Mouse (Mus musculus) mouse trophoblast stem cell (cell line): ENCODE measurements around the gene Pitpnb.

Experiments
- in situ Hi-C, 2 experiments: fragments of 300-500 bp; cut with MseI, MboI; formaldehyde crosslinking; loops; 2 replicates in 1 of 2; 3 replicates in 1 of 2; pipeline ENCODE4 v1.15.1; 2025

The Pitpnb gene

GRCm38 (mm10) chr5:111420011-111420691 lies 89.6 kb downstream of the Pitpnb start:
- in situ Hi-C loops: loop anchor here (5.0 to 25.0 kb wide), 2 partner anchors 262 to 742 kb away; no protein-coding TSS in a partner anchor

DNA sequence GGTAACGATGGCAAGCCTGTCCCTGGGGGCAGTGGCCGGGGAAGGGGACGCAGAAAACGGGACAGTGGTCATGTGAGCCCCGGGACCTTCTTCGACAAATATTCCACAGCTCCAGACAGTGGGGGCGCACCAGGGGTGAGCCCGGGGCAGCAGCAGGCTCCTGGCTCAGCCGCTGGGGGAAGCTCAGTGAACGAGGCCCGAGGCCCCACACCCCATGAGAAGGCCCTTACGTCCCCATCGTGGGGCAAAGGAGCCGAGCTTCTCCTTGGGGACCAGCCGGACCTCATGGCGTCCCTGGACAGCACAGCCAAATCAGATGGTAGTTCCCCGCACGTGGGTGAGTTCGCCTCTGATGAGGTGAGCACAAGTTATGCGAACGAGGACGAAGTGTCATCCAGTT lies 90.3 kb downstream of the Pitpnb start:
- in situ Hi-C loops: loop anchor here (5.0 to 25.0 kb wide), 2 partner anchors 261 to 741 kb away; no protein-coding TSS in a partner anchor

DNA sequence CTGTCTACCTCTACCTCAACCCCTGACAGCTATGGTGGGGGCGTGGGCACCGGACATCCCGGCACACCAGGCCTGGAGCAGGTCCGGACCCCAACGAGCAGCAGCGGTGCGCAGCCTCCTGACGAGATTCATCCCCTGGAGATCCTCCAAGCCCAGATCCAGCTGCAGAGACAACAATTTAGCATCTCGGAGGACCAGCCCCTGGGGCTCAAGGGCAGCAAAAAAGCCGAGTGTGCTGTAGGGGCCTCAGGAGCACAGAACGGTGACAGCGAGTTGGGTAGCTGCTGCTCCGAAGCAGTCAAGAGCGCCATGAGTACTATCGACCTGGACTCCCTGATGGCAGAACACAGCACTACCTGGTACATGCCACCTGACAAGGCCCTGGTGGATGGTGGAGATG lies 90.9 kb downstream of the Pitpnb start:
- in situ Hi-C loops: loop anchor here (5.0 to 25.0 kb wide), 2 partner anchors 261 to 741 kb away; no protein-coding TSS in a partner anchor

GRCm38 (mm10) chr5:111422058-111422800 lies 91.7 kb downstream of the Pitpnb start:
- in situ Hi-C loops: loop anchor here (5.0 to 25.0 kb wide), 2 partner anchors 260 to 740 kb away; no protein-coding TSS in a partner anchor

- in situ Hi-C loops: loop anchor here (5.0 to 25.0 kb wide), 2 partner anchors 259 to 739 kb away; no protein-coding TSS in a partner anchor
Measured at GRCm38 (mm10) chr5:111423011-111423410, 92.4 kb downstream of the Pitpnb start.

DNA sequence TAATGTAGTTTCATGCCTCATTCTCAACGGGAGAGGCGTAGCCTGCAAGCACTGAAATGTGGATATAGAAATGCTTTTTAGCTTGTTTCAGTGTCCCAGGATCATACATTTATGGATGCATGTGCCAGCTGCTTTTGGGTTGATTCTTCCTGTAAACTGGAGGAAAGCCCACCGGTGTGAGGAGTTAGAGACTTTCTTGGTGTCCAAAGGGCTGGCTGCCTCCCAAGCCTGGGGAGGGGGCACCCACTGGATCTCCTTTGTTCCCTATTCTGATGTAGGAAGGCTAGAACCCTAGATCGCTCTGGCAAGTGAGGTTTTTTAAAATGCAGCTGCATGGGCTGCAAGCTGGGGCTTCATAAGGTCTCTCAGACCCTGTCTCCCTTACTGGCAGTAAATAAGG lies 93.1 kb downstream of the Pitpnb start:
- in situ Hi-C loops: loop anchor here (5.0 to 25.0 kb wide), 2 partner anchors 259 to 739 kb away; no protein-coding TSS in a partner anchor

DNA sequence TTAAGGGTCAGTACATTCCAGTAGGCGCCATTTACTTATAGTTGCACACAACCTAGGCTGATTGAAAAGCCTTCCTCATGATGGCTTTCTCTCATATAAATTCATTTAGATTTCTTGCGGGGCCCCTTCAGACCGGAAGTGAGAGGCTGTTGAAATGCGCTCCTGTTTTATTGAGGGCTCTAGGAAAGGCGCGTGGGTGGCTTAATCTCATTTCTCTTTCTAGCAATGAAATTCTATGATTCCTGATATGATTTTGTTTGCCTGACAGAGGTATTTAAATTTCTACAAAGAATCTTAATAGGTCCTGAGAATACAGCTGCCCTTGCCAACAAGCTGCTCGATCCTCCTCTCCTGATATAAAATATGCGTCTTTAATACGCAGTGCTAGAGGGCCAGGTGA lies 95.2 kb downstream of the Pitpnb start:
- in situ Hi-C loops: no loop called here

DNA sequence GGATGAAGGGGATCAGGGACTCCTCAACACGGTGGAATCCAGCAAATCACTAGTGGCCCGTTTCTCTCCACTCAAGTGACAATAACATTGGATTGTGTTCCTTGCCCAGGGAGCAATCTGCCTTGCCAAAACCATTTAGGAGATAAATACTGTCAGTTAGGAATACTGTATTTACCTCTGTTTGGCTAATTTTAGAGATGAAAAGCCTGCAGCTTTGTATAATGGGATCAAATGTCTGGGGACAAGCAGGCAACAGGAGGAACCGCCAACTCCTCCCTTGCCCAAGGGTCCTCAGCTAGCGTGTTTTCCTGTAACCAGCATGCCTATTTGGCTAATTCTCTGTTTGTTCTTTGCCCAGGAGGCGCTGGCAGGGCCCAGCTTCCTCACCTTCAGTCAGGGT lies 95.7 kb downstream of the Pitpnb start:
- in situ Hi-C loops: no loop called here

DNA sequence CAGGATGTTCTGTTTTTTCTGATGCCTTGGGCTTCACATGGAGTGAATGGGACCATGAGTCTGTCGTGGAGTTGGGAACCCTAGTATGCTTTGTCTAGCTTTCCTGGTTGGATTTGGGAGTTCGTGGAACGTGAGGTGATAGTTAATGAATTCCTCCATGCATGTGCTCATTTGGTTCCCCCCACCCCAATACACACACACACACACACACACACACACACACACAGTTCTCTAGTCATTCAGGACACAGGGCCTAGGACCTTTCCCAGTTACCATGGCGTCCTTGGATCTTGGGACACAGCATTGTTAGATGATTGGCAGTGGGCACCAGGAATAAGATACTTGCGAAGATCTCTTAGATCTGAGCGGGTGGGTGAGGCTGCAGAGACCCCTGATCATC lies 98.3 kb downstream of the Pitpnb start:
- in situ Hi-C loops: no loop called here

DNA sequence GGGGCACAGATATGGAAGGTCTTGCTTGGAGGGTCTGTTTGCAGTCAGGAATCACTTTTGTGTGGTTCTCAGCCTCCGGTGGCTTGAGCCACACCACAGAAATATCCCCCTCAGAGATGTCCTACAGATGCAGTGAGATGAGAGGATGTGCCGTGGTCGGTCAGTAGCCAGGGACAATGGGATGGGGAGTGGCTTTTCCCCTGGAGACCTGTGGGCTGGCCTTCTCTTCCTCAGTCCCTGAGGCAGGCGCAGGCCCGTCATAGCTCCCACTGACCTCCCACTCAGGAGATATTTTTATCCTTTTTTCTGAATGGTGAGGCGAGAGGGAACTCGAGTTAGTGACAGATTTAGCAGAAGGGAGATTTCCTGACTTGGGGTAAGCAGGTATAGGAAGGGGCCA lies 99.2 kb downstream of the Pitpnb start:
- in situ Hi-C loops: no loop called here

DNA sequence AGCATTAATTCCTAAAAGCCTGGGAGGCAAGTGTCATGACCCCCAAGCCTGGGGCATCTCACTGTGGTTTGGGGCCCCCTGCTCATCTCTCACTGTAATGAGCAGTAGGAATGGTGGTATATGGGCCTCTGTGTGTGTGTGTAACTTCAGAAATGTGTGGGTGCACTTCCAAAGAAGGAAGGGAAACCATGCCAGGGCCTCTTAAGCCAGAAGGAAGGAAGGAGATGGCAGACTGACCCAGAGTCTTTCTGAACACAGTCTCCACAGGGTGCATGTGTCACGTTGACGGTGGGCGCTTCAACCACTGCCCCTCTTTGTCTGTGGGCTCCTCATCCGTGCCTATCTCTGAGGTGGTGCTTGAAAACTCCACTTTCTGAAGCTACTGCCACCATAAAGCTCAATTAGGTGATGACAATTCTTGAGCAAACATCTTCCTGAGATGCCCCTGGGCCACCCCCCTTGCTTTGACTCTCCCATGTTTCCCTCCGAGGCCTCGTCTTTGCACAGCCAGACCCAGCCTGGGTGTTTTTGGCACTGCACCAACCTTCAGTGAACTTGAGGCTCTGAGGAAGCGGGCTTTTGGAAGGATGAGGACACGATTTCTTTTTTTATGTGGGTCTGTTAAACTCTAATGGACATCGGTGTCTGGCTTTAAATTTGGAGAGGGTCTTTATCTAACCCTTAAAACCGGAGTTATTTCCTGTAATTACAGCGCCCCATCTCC lies 100.6 kb downstream of the Pitpnb start:
- in situ Hi-C loops: no loop called here

GRCm38 (mm10) chr5:111432842-111433241 lies 102.3 kb downstream of the Pitpnb start:
- in situ Hi-C loops: no loop called here

DNA sequence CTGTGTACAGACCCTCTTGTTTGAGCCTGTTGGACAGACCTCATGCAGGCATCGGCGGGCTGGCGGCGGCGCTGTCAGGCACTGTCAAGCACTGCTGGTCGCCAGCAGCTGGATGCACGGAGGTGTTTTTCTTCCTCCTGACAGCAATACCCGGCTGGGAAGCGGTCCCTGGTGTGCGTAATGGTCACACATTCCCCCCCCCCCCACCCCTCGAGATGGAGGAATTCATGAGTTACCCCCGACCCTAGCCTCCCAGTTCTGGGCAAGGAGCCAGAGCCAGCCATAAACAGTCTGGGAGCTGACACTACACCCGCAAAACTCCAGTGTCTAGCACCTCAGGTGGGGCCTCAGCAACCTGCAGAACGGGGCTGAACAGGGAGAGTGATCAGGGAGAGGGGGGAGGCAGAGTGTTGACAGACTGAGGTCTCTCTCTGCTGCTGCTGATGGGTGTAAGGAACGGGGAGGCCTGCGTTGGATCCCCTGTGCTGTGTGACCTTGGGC lies 103.8 kb downstream of the Pitpnb start:
- in situ Hi-C loops: no loop called here

- in situ Hi-C loops: no loop called here
Measured at GRCm38 (mm10) chr5:111436260-111436659, 105.7 kb downstream of the Pitpnb start.

DNA sequence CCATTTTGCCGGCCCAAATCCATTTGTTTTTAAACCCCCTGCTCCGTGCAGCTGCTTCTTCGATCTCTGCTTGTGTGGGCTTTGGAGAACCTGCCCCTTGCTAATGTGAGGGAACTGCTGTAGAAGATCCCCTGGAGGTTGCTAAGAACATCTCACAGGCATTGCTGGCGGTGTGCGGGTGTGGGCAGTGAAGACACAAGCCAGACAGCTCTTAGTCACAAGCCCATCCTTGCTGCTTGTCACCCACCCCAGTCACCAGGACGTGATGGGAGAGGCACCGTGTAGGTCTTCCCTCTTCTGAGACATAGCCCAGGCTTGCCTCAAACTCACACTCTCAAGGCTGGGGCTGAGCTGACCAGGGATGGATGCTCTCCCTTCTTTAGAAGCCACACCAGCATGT lies 106.6 kb downstream of the Pitpnb start:
- in situ Hi-C loops: no loop called here
